Mouse (Mus musculus) adrenal gland, adult 18-20 months (tissue): ENCODE measurements around the gene Wfdc6b. TPM values are rescaled to one million over a fixed set of nuclear protein-coding genes. Genes with fewer than 3 reads are reported as not detected.
A peak's percentile ranks its signal among the peaks of the same experiment; 100 is the strongest.
"Not testable (repeated sequence)": the region's sequence is repeated elsewhere in the genome, so short reads cannot be mapped to it uniquely, and the experiment has no call there.

Experiments
- DNase-seq, 2 experiments: peaks; one replicate each; pipeline ENCODE4 v3.0.0; 2021 to 2022; ENCODE audit warnings: low spot score in 2 of 2
- long read RNA-seq, 2 experiments: library from polyadenylated mRNA; stranded (forward); transcript quantifications; one replicate each; pipeline ENCODE4 v2.0.0; 2021
- total RNA-seq, 2 experiments: library from RNA; stranded (reverse); gene quantifications; 1 replicate in 1 of 2; 2 replicates in 1 of 2; pipeline ENCODE4 v1.2.3; 2021

The Wfdc6b gene
- total RNA-seq, result not detected
- long read RNA-seq, experiment 1, result 0 reads
- long read RNA-seq, experiment 2, result 0 reads

DNA sequence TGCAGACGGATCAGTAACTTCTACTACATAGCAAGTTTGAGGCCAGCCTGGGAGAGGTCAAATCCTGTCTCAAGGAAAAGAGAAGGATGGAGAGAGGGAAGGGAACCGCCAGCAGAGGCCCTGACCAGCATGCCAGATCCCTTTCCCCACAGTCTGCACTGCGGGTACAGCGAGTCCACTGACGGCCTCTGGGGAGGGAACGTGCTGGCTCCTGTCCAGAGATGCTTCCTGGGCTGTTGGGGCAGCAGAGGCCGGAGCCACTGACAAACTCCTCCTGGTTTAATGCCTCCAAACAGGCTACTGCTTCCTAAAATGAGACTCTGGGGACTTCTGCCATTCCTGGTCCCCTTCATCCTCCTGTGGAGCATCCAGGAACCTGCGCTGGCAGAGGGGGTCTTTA, at the start of gene Wfdc6b, which contains the start of gene Wfdc8:
Gene Wfdc6b (plus strand): TSS at position 52 of the 400 bp plus-strand sequence.
Gene Wfdc8 (minus strand): TSS at position 156 of the 400 bp plus-strand sequence.
- DNase-seq, result peak in 1 of 2 experiments; percentile 53

DNA sequence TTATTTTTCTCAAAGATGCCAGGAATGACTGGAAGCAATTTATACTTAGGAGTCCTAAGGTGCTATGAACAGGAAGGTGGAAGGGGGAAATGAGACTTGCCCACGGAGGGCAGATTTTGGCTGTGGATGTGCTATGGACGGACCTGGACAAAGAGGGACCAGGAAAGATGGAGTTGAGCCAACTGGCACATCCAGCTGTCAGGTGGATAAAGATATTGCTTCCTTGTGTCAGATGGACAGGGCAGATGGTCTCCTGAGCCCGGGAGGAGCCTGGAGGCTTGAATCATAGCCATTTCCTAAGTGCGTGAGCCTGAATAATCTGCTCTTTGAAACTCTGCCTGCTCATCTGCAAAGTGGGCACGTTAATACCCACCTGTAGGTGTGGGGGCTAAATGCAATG, 49.0 kb upstream of the Wfdc6b start:
- no peak for DNase-seq

DNA sequence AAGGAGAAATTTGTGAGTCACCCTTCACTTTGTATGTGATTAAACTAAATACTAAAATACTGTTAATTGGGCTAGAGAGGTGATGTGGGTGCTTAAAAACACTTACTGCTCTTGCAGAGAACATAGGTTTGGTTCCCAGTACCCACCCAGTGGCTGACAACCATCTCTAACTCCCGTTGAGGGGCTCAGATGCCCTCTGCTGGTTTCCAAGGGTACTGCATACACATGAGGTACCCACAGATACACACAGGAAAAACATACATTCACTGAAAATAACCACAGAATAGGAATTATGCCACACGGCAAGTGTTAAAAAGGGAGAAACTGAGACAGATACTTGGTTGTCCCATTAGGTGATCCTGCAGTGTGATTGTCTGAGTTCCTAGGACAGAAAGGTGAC, 46.3 kb upstream of the Wfdc6b start:
- DNase-seq, result no peak

DNA sequence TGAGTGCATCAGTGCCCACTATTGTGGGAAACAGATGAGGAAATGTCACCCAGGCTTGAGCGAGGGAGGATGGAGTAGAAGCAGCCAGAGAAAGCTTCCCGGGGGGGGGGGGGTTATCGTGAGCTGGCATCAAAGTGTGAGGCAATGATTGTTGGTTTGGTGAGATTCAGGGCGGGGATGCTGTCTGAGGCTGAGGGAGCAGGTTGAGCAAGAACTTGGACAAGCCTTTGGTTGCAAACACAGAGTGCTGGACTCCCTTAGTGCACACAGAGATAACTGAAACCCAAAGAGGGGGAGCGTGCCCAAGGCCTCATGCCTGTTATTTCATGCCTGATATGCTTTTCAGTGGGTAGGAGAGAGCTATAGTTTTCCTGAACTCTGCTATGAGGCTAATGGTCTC, 45.9 kb upstream of the Wfdc6b start:
- DNase-seq, result no peak

DNA sequence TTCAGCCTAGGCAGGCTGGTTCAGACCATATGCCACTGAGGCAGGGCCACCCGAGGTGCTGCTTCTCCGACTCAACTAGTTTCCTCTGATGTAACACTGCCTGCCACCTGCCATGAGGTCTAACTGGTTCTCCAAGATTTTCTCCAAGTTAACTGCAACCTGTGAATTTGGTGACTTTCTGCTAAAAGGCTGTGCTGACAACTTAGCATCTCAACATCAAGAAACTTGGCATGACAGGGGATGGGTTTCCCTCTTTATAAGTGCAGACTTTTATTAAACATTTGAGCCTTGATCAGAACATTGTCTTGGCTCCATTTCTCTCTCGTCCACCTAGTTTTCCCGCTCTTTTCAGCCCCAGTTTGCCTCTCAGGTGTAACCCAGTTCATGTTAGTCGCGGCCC, 40.0 kb upstream of the Wfdc6b start, which contains the start of gene Spint3:
Gene Spint3 (minus strand): TSS at position 101 of the 400 bp plus-strand sequence.
- not testable (repeated sequence) for DNase-seq

DNA sequence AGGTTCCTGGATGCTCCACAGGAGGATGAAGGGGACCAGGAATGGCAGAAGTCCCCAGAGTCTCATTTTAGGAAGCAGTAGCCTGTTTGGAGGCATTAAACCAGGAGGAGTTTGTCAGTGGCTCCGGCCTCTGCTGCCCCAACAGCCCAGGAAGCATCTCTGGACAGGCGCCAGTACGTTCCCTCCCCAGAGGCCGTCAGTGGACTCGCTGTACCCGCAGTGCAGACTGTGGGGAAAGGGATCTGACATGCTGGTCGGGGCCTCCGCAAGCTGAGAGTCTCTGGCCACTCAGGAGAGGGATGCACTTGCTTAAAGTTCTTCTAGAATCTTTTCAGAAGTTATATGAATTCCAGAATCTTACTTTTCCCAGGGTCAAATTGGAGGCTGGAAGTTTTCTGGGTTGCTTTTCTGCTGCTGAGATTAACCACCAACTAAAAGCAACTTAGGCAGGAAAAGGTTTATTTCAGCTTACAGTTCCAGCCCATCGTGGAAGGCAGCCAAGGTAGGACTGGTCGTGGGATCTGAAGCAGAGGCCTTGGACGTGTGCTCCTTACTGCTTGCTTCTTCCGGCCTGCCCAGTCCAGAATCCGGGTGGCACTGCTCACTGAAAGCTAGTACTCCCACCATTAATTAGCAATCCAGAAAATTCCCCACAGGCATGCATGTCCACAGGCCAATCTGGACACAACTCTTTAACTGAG, 28.1 kb upstream of the Wfdc6b start, which contains the start of gene Wfdc6a:
Gene Wfdc6a (minus strand): TSS at position 423 of the 701 bp plus-strand sequence.
- DNase-seq, result not testable (repeated sequence)

DNA sequence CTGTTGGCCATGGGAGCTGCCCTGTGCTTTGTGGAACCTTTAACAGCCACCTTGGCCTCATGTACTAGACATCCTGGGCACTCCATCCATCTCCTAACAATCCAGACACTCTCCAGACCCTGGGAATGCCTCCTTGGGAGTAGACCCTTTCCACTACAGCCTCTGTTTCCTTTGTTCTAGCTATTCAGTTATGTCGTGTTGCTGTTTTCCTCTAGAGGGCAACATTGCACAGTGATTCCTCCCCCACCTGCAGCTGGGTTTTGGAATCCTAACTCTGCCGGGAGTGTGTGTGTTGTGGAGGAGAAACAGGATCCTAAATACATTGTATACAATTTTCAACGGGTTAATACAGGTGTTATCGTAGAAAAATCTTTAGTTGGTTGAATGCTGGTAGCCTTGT, 21.3 kb upstream of the Wfdc6b start:
- DNase-seq, result no peak

DNA sequence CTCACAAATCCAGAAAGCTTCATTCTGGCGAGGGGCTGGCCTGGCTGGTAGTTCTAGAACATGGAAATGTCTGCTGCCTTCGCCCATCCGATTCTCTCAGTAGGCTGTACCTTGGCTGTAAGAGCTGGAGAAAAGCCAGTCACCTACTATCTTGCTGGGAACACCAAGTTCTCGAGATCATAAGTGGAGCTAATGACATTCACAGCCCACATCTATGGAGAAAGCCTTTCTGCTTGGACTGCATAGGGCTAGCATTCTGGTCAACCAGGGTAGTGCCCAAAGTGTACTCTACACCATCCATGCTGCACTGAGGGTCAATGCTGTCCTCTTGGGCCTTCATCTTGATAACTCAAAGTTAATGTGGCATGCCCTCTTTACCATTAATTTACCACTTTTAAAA, 19.8 kb upstream of the Wfdc6b start, which contains the start of gene Eppin:
Gene Eppin (minus strand): TSS at position 101 of the 400 bp plus-strand sequence.
- DNase-seq, result no peak

DNA sequence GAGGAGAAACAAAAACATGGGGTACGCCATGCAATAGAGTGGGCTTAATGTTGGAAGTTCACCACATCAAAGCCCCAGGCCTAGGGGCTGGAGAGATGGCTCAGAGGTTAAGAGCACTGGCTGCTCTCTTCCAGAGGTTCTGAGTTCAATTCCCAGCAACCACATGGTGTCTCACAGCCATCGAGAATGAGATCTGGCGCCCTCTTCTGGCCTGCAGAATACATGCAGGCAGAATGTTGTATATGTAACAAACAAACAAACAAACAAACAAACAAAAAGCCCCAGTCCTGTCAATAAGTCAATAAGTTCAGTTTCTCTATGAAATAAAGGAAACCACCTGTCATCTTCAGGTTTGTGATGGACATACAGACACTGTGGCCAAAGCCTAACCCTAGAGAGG, 13.1 kb upstream of the Wfdc6b start:
- DNase-seq, result no peak

DNA sequence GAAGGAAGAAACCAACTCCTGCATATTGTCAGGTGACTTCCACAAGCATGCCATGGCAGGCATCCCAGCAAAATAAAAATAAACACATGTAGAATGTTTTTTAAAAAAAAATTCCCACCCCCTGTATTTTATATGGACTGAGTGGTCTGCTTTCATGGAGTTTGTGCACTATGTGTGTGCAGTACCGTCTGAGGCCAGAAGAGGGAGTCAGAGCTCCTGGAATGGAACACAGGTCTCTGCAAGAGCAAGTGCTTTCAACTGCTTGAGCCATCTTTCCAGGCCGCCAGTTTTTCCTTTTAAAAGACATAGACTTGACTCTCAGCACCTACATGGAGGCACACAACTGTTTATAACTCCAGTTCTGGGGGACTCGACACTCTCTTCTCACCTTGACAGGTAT, 9.8 kb upstream of the Wfdc6b start:
- no peak for DNase-seq

DNA sequence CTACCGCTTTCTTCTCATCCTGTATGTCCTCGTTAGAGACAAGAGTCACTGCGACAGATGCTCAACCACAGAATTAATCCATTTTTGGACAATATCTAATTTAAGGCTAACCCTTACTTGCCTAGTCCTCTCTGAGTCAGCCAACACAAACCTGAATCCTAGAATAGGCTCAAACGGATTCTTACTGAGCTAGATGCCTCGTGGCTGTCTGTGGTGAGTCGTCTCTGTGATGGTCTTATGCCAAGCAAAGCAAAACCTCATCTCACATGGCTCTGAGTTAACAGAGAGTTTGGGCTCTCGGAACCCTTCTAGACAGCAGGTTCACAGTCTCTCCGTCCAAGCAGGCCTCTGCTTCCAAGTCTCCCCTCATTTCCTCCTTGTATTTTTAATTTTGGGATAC, 8.9 kb upstream of the Wfdc6b start:
- no peak for DNase-seq

DNA sequence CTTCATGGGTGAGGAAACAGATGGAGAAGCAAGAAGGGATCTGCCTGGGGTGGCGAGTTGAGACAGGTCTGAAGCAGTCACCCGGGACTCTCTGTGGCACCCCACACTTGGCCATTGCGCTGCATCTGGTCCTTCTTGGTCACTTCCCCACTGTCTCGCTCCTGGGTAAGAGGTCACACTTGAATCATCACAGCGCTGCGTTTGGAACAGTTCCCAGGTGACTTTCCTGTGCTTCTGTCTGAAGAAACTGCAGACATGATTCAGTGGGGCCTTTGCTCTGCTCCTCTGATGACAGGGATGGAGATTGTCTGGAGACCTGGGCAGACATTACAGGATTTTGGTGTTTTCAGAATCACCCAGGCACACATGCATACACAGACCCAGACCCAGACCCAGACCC, 4.5 kb upstream of the Wfdc6b start:
- peak in 1 of 2 experiments; percentile 22 for DNase-seq

DNA sequence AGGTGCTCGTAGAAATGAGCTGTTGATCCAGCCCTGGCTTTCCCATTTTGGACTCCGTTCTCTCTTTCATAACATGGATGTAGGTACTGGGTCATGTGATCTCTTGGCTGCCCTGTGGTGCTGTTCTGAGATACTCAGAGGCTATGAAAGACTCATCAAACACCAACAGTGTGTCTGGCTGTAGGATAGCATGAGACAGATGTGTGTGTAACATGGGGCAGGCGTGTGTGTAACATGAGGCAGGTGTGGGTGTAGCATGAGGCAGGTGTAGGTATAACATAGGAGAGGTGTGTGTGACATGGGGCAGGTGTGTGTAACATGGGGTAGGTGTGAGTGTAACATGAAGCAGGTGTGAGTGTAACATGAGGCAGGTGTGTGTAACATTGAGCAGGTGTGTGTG, 2.1 kb downstream of the Wfdc6b start:
- DNase-seq, result no peak

DNA sequence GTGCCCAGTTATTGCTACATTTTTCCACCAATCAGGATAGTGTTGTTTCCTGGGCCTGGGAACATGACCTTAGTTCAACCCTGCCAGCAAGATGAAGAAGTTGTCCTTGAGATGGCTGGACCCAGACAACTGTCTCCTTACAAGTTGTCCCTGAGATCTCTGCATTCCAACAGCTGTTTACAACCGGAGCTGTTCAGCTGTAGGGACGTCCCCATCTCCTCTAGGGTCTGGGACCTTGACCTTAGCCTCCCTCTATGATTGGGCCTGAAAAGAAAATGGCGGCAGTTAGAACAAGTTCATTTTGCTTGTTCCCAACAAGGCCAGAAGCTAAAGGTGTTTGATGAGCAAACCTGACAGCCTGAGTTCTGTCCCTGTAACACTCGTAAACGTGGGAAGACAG, 5.7 kb downstream of the Wfdc6b start:
- no peak for DNase-seq

DNA sequence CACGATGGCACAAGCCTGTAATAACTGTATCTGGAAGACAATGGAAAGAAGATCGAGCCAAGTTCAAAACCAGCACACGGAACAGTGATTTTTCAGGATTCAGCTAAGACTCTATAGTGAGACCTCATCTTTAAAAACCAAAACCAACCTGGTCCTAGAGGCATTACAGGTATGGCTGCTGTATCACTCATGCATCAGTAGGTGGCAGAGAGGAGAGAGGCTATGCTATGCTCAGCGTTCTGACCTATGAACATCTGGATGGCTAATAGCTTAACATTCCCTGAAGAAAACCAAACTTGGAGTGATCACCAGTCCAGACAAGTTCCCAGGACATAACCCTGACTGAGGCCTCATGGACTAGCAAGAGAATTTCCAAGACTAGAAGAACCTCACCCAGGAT, 8.5 kb downstream of the Wfdc6b start:
- DNase-seq, result no peak

DNA sequence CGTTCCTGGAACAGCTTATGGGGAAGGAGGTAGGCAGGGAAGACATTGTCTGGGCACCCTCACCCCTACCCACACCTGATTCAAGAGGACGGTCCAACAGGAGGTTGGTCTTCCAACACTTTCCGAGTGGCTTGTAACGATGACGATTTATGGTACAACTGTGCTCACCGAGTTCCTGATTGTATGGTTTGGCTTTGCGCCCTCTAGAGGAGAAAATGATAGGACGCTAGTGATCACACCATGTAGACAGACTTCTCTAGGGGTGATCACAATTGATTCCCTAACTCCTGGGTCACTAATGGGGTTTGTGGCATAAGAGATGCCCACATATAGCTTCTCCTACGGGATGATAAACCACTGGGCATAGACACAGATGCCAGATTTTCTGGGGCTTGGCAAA, 21.9 kb downstream of the Wfdc6b start:
- no peak for DNase-seq

DNA sequence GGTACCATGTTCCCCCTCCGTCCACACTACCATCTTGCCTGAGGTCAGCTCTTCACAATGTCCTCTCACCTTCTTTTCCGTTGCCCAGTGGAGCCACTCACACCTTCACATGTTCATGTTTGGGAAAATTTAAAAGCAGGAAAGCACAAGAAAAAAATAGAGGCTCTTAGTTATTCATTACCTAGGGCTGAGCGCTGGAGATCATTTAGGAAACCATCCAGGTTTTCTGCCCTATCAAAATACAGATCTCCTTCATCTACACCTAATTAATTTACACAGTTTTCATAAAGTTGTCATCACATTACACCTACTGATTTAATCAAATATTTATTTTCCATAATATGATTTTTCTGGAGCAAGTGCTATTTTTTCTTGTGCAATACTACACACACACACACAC, 25.4 kb downstream of the Wfdc6b start, which contains the start of gene Wfdc16:
Gene Wfdc16 (minus strand): TSS at position 101 of the 400 bp plus-strand sequence.
- DNase-seq, result no peak

DNA sequence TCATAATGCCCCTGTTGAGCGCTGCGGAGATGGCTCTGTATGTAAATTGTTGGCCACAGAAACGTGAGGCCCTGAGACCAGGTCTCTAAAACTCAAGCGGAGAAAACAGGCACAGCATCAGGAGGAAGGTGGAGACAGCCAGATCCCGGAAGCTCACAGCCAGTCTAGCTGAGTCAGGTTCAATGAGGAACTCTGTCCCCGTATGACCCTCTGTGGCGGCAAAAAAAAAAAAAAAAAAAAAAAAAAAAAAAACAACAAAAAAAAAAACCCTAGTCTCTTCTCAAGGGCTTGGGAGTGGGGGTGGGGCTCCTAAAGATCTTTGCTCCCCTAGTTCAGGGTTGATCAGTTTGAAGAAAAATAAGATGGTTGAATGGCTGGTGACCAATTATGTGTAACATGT, 27.8 kb downstream of the Wfdc6b start:
- DNase-seq, result no peak

DNA sequence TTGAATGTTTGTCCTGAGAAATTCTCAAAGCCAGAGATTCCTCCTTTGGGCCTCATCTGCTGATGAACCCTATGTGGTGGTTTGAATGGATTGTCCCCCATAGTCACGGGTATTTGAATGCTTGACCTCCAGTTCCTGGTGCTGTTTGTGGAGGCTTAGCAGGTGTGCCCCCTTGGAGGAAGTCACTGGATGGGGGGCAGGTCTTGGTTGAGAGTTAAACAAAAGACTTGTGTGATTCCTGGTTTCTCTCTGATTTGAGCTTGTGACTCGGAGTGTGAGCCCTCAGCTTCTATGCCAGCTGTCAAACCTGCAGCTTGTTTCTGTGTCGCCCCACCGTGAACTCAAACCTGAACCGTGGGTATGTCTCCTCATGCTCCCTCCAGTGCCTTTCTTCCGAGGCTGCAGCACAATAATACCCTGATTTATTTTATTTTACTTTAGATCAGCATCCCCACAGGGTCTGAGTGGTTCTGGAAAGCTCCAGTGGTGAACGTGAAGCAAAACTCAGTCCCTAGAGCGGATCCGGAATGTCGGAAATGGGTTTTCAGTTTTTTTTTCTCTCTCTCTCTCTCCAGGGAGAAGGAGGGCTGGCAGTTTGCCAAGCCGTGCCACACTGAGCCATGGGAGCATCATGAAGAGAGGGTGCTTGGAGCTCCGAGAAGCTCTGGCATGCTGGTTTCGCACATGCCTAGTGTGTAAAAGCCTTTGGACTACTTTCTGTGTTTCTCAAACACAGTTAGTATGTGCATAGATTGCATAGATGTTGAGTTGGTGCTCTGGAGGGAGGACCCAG, 28.8 kb downstream of the Wfdc6b start:
- DNase-seq, result no peak

DNA sequence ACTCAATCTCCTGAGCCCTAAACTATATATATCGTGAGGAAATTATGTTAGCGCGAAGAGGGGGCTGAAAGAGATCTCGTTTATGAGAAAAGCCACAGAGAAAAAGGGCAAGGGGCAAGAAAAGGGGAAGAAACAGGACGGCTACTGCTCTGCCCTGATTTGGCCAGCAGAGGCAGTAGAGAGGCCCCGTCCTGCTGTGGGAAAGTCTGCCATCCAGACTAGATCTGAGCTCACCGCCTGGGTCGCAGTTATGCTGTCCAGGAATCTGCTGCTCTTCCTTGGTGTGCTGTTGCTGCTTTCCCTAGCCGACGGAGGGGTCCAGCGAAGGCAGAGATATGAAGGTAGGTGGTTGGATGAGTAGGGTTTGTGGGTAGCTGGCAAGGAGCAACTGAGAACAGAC, 42.5 kb downstream of the Wfdc6b start, which contains the start of gene Wfdc10:
Gene Wfdc10 (plus strand): TSS at position 189 of the 400 bp plus-strand sequence.
- peak; percentile 44 to 48 for DNase-seq

DNA sequence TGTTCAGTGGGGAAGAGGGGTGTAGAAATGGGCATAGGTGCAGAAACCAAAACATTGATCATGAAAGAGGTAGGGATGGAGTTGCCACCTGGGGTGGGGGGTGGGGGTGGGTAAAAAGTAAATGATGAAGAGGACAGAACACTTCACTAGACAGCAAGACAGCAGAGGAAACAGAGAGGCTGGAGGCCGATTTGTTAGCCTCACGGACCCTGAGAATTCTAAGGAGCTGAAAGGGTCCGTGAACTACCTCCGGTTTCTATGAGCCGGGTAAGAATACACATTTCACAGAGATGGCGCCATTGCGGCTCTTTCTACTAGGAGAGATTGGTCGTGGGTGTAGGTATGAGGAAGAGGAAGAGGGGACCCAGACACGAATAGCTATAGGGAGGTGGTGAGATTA, 43.2 kb downstream of the Wfdc6b start, which contains the start of gene Wfdc9:
Gene Wfdc9 (minus strand): TSS at position 101 of the 400 bp plus-strand sequence.
- DNase-seq, result no peak

DNA sequence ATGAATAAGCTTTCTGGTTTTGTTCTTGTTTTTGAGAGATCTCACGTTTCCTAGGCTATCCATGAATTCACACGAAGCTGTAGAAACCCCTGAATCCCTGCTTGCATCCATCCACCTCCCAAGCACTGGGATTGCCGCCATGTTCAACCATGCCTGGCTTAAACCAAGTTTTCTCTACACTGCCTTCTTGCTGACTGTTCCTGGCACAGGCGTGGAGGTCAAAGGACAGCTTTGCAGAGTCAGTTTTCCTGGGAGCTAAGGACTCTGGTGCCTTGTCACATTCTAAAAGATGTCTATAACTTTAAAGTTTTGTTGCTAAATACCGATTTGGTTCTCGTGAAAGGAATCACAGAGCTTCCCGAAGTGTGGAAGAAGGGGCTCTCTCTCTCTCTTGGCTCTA, 51.5 kb downstream of the Wfdc6b start:
- DNase-seq, result no peak
